Mouse (Mus musculus) embryonic facial prominence, embryonic 10.5 days (tissue): Measurements from ENCODE around the gene Popdc2. TPM values are rescaled to one million over a fixed set of nuclear protein-coding genes. Genes with fewer than 3 reads are reported as not detected.

ENCODE experiments used
- polyA plus RNA-seq: library from polyadenylated mRNA; unstranded; fragments of >200 nt; fragmentation: Nextera tagmentation; extraction: Ambion mirVana; gene quantifications from 2 replicates; pipeline ENCODE4 v1.2.1, GENCODE M21; 2016

Popdc2 gene
- polyA plus RNA-seq, 1 experiment from 2014 or later: 2.7 TPM

Other genes with a start within 250 kb of the Popdc2 start
- gene Nr1i2, start 67.4 kb upstream of the Popdc2 start, polyA plus RNA-seq: not detected in 2 replicates
- 0.17 and 0.19 TPM in 2 replicates for gene Maats1, start 20.1 kb upstream of the Popdc2 start, polyA plus RNA-seq
- gene Cox17, start 15.2 kb upstream of the Popdc2 start, polyA plus RNA-seq: 128 and 133 TPM in 2 replicates
- not detected in 2 replicates for gene Gm21987, start 15.2 kb upstream of the Popdc2 start, polyA plus RNA-seq
- gene Pla1a, start 70.9 kb downstream of the Popdc2 start, polyA plus RNA-seq: not detected in 2 replicates
- 139 and 143 TPM in 2 replicates for gene Adprh, start 90.5 kb downstream of the Popdc2 start, polyA plus RNA-seq
- gene Cd80, start 93.4 kb downstream of the Popdc2 start, polyA plus RNA-seq: 0.35 and 0.39 TPM in 2 replicates
- 35.2 and 35.3 TPM in 2 replicates for gene Timmdc1, start 160.5 kb downstream of the Popdc2 start, polyA plus RNA-seq
- 72.6 and 76.9 TPM in 2 replicates for gene Poglut1, start 188.0 kb downstream of the Popdc2 start, polyA plus RNA-seq
- gene Tmem39a, start 196.5 kb downstream of the Popdc2 start, polyA plus RNA-seq: 96.2 and 114 TPM in 2 replicates